Mouse (Mus musculus): ENCODE measurements around the gene Pde4d. TPM values are rescaled to one million over a fixed set of nuclear protein-coding genes. Genes with fewer than 3 reads are reported as not detected.

Pde4d gene
- not detected in 2 replicates for polyA plus RNA-seq (2012; ENCODE audit: insufficient read depth, insufficient read length, low replicate concordance, missing spikeins)

- 54% methylated on average over 10 of the region's 10 CpGs for WGBS
- Histone ChIP-seq H3K27ac (ENCODE audit: insufficient read depth, low read depth, low read length) (no peak within 1 kb of the TSS), H3K4me3 (ENCODE audit: insufficient read depth, low read depth, low read length) (no peak within 1 kb of the TSS), H3K4me1 (ENCODE audit: control insufficient read depth, insufficient read depth, low read length) (no peaks in the 10 kb centered on the region)
- no peak for TF ChIP-seq POLR2A (IDR thresholded peaks at IDR 0.05; ENCODE audit: insufficient read depth, low read depth, low read length)
- TF ChIP-seq CTCF (IDR thresholded peaks at IDR 0.05; ENCODE audit: insufficient read depth, low read depth, low read length), result no peak
These were observed at the start of gene Pde4d for GRCm38 (mm10) chr13:108449116-108450097. Gene Pde4d, plus strand, starts transcription at chr13:108449948.

GRCm38 (mm10) chr13:108403197-108403596 lies 46.6 kb upstream of the Pde4d start:
- H3K4me1 ChIP-seq (ENCODE audit: control insufficient read depth, insufficient read depth, low read length), result no peaks in the 10 kb centered on the region
- WGBS, result 76% methylated on average over 5 of the region's 5 CpGs
- no peak for TF ChIP-seq CTCF (IDR thresholded peaks at IDR 0.05; ENCODE audit: insufficient read depth, low read depth, low read length)
- no peak for TF ChIP-seq POLR2A (IDR thresholded peaks at IDR 0.05; ENCODE audit: insufficient read depth, low read depth, low read length)

GRCm38 (mm10) chr13:108404372-108404771 lies 45.4 kb upstream of the Pde4d start:
- Histone ChIP-seq H3K4me1 (ENCODE audit: control insufficient read depth, insufficient read depth, low read length) (no peaks in the 10 kb centered on the region), H3K27ac (ENCODE audit: insufficient read depth, low read depth, low read length) (no peak overlapping the region), H3K4me3 (ENCODE audit: insufficient read depth, low read depth, low read length) (no peak overlapping the region)
- 87% methylated on average over 4 of the region's 4 CpGs for WGBS
- TF ChIP-seq POLR2A (IDR thresholded peaks at IDR 0.05; ENCODE audit: insufficient read depth, low read depth, low read length) (no peak), CTCF (IDR thresholded peaks at IDR 0.05; ENCODE audit: insufficient read depth, low read depth, low read length) (no peak)

More at GRCm38 (mm10) chr13:108403197-108403596, 46.6 kb upstream of the Pde4d start:
- Histone ChIP-seq H3K27ac (ENCODE audit: insufficient read depth, low read depth, low read length) (no peak overlapping the region), H3K4me3 (ENCODE audit: insufficient read depth, low read depth, low read length) (no peak overlapping the region)

GRCm38 (mm10) chr13:108415464-108415863 lies 34.3 kb upstream of the Pde4d start:
- no peaks in the 10 kb centered on the region for H3K4me1 ChIP-seq (ENCODE audit: control insufficient read depth, insufficient read depth, low read length)
- WGBS, result 88% methylated on average over 2 of the region's 2 CpGs
- TF ChIP-seq POLR2A (IDR thresholded peaks at IDR 0.05; ENCODE audit: insufficient read depth, low read depth, low read length) (no peak), CTCF (IDR thresholded peaks at IDR 0.05; ENCODE audit: insufficient read depth, low read depth, low read length) (no peak)
- H3K4me3 ChIP-seq (ENCODE audit: insufficient read depth, low read depth, low read length), result no peak overlapping the region
- H3K27ac ChIP-seq (ENCODE audit: insufficient read depth, low read depth, low read length), result no peak overlapping the region

- Histone ChIP-seq H3K4me3 (ENCODE audit: insufficient read depth, low read depth, low read length) (no peak overlapping the region), H3K27ac (ENCODE audit: insufficient read depth, low read depth, low read length) (no peak overlapping the region), H3K4me1 (ENCODE audit: control insufficient read depth, insufficient read depth, low read length) (no peaks in the 10 kb centered on the region)
- no peak for TF ChIP-seq CTCF (IDR thresholded peaks at IDR 0.05; ENCODE audit: insufficient read depth, low read depth, low read length)
- TF ChIP-seq POLR2A (IDR thresholded peaks at IDR 0.05; ENCODE audit: insufficient read depth, low read depth, low read length), result no peak
- 97% methylated on average over 1 of the region's 1 CpGs for WGBS
These were observed 30.8 kb upstream of the Pde4d start for GRCm38 (mm10) chr13:108418741-108419507.

- Histone ChIP-seq H3K27ac (ENCODE audit: insufficient read depth, low read depth, low read length) (no peak overlapping the region), H3K4me1 (ENCODE audit: control insufficient read depth, insufficient read depth, low read length) (no peaks in the 10 kb centered on the region), H3K4me3 (ENCODE audit: insufficient read depth, low read depth, low read length) (no peak overlapping the region)
- TF ChIP-seq POLR2A (IDR thresholded peaks at IDR 0.05; ENCODE audit: insufficient read depth, low read depth, low read length), result no peak
- no peak for TF ChIP-seq CTCF (IDR thresholded peaks at IDR 0.05; ENCODE audit: insufficient read depth, low read depth, low read length)
- WGBS, result 86% methylated on average over 5 of the region's 5 CpGs
These were observed 23.4 kb upstream of the Pde4d start for GRCm38 (mm10) chr13:108426322-108426721.

- Histone ChIP-seq H3K27ac (ENCODE audit: insufficient read depth, low read depth, low read length) (no peak overlapping the region), H3K4me1 (ENCODE audit: control insufficient read depth, insufficient read depth, low read length) (no peaks in the 10 kb centered on the region), H3K4me3 (ENCODE audit: insufficient read depth, low read depth, low read length) (no peak overlapping the region)
- WGBS, result 73% methylated on average over 6 of the region's 6 CpGs
- TF ChIP-seq POLR2A (IDR thresholded peaks at IDR 0.05; ENCODE audit: insufficient read depth, low read depth, low read length) (no peak), CTCF (IDR thresholded peaks at IDR 0.05; ENCODE audit: insufficient read depth, low read depth, low read length) (no peak)
These were observed 20.9 kb upstream of the Pde4d start for GRCm38 (mm10) chr13:108428809-108429208.

- H3K4me3 ChIP-seq (ENCODE audit: insufficient read depth, low read depth, low read length), result no peak overlapping the region
- TF ChIP-seq CTCF (IDR thresholded peaks at IDR 0.05; ENCODE audit: insufficient read depth, low read depth, low read length) (no peak), POLR2A (IDR thresholded peaks at IDR 0.05; ENCODE audit: insufficient read depth, low read depth, low read length) (no peak)
- no peaks in the 10 kb centered on the region for H3K4me1 ChIP-seq (ENCODE audit: control insufficient read depth, insufficient read depth, low read length)
- H3K27ac ChIP-seq (ENCODE audit: insufficient read depth, low read depth, low read length), result no peak overlapping the region
- 91% methylated on average over 2 of the region's 2 CpGs for WGBS
These were observed 20.1 kb upstream of the Pde4d start for GRCm38 (mm10) chr13:108429623-108430022.
